9 mouse cellular contexts compared by ENCODE assay signal in genomic region chr13:37130637-37131036, GRCm38 (mm10).
DNase-seq lines count a peak whose midpoint lies in the region; ATAC-seq lines count a peak whose summit lies in the region.
"Had no signal": no experiment of that assay in that cellular context is flagged by ENCODE, and none has a peak within 500 bp of the region (broad histone marks: within the 10 kb centered on the region; RNA-seq: fewer than 3 reads in every experiment).

No protein-coding gene starts in this region.

- no peak for ATAC-seq in liver, embryonic 16.5 days (ENCODE audit: low read depth)
- ATAC-seq in stomach, embryonic 16.5 days (ENCODE audit: insufficient read depth, low FRiP score): 0 out of 2 replicates have a peak, but pooled peaks have one; percentile 68
- no peak for ATAC-seq in kidney, embryonic 16.5 days (ENCODE audit: low FRiP score, low TSS enrichment)

- WGBS in liver, embryonic 16.5 days (ENCODE audit: insufficient replicate concordance): 27% methylated on average over 10 of the region's 10 CpGs
- WGBS in stomach, embryonic 16.5 days: 58% methylated on average over 10 of the region's 10 CpGs
- WGBS in kidney, embryonic 16.5 days: 86% methylated on average over 10 of the region's 10 CpGs

- H3K27me3 ChIP-seq in liver, embryonic 16.5 days (ENCODE audit: control insufficient read depth, insufficient read depth, low read depth, low read length): no peaks in the 10 kb centered on the region
- no peaks in the 10 kb centered on the region for H3K27me3 ChIP-seq in stomach, embryonic 16.5 days (ENCODE audit: control insufficient read depth, insufficient read depth, low read length)
- H3K27me3 ChIP-seq in kidney, embryonic 16.5 days (ENCODE audit: insufficient read depth, low read length): no peaks in the 10 kb centered on the region
- H3K27me3 ChIP-seq: heart, embryonic 15.5 days had no signal

- no peaks in the 10 kb centered on the region for H3K9me3 ChIP-seq in liver, embryonic 16.5 days (replicated peaks; ENCODE audit: control insufficient read depth, low read length)
- no peaks in the 10 kb centered on the region for H3K9me3 ChIP-seq in stomach, embryonic 16.5 days (replicated peaks; ENCODE audit: control insufficient read depth, low read length)
- H3K9me3 ChIP-seq in kidney, embryonic 16.5 days (ENCODE audit: low read length): no peaks in the 10 kb centered on the region
- H3K9me3 ChIP-seq: heart, embryonic 15.5 days had no signal

- H3K4me2 ChIP-seq in liver, embryonic 16.5 days (ENCODE audit: low read depth, low read length): peak overlapping the region; percentile 34; the same call in 1 of the 2 replicates
- H3K4me2 ChIP-seq in stomach, embryonic 16.5 days (ENCODE audit: low read depth, low read length): no peak overlapping the region
- no peak overlapping the region for H3K4me2 ChIP-seq in kidney, embryonic 16.5 days (replicated peaks; ENCODE audit: low read depth, low read length)
- H3K4me2 ChIP-seq: heart, embryonic 15.5 days had no signal

- DNase-seq in ovary, postnatal 14 days (ENCODE audit: low spot score): peak; percentile 3
- no peak for DNase-seq in ovary, postnatal 10 days (ENCODE audit: low spot score)
- DNase-seq in gastrocnemius, postnatal 25 days: peak; percentile 60
- no peak for DNase-seq in kidney, postnatal 10 days
- no peak for DNase-seq in cerebellum, adult 9-11 months

- no peaks in the 10 kb centered on the region for H3K36me3 ChIP-seq in liver, embryonic 16.5 days (ENCODE audit: control insufficient read depth, insufficient read depth)
- no peaks in the 10 kb centered on the region for H3K36me3 ChIP-seq in stomach, embryonic 16.5 days (ENCODE audit: control insufficient read depth, insufficient read depth, low read length)
- no peaks in the 10 kb centered on the region for H3K36me3 ChIP-seq in kidney, embryonic 16.5 days (ENCODE audit: insufficient read depth, low read length)
- H3K36me3 ChIP-seq: heart, embryonic 15.5 days had no signal

- no peak overlapping the region for H3K4me3 ChIP-seq in liver, embryonic 16.5 days (ENCODE audit: low read depth, low read length)
- H3K4me3 ChIP-seq in stomach, embryonic 16.5 days (replicated peaks; ENCODE audit: low read length): no peak overlapping the region
- no peak overlapping the region for H3K4me3 ChIP-seq in kidney, embryonic 16.5 days (ENCODE audit: low read length)
- H3K4me3 ChIP-seq: heart, embryonic 15.5 days had no signal

- peak overlapping the region; percentile 33; the same call in 1 of the 2 replicates for H3K27ac ChIP-seq in liver, embryonic 16.5 days (ENCODE audit: low read length)
- no peak overlapping the region; the same call in 1 of the 2 replicates for H3K27ac ChIP-seq in stomach, embryonic 16.5 days (ENCODE audit: low read length)
- H3K27ac ChIP-seq in kidney, embryonic 16.5 days (ENCODE audit: low read length): no peak overlapping the region
- H3K27ac ChIP-seq: heart, embryonic 15.5 days had no signal

- H3K4me1 ChIP-seq in liver, embryonic 16.5 days (ENCODE audit: control insufficient read depth, low read depth, low read length): no peaks in the 10 kb centered on the region
- no peaks in the 10 kb centered on the region for H3K4me1 ChIP-seq in stomach, embryonic 16.5 days (ENCODE audit: control insufficient read depth, insufficient read depth, low read length)
- no peaks in the 10 kb centered on the region for H3K4me1 ChIP-seq in kidney, embryonic 16.5 days (ENCODE audit: insufficient read depth, low read length)
- H3K4me1 ChIP-seq: heart, embryonic 15.5 days had no signal

- H3K9ac ChIP-seq in liver, embryonic 16.5 days (ENCODE audit: low read depth, low read length): no peak overlapping the region
- no peak overlapping the region for H3K9ac ChIP-seq in stomach, embryonic 16.5 days (ENCODE audit: low read length)
- H3K9ac ChIP-seq in kidney, embryonic 16.5 days (replicated peaks; ENCODE audit: low read length): no peak overlapping the region
- H3K9ac ChIP-seq: heart, embryonic 15.5 days had no signal

Comparison
In these comparisons a context has a peak if more than half of its experiments do, and no peak if none do; other contexts are left out.
1. DNase-seq: peak in ovary, postnatal 14 days (single experiment) and gastrocnemius, postnatal 25 days (single experiment); none in ovary, postnatal 10 days (single experiment), kidney, postnatal 10 days (single experiment) and cerebellum, adult 9-11 months (single experiment).